8 mouse cellular contexts compared by ENCODE assay signal in the genomic region with DNA sequence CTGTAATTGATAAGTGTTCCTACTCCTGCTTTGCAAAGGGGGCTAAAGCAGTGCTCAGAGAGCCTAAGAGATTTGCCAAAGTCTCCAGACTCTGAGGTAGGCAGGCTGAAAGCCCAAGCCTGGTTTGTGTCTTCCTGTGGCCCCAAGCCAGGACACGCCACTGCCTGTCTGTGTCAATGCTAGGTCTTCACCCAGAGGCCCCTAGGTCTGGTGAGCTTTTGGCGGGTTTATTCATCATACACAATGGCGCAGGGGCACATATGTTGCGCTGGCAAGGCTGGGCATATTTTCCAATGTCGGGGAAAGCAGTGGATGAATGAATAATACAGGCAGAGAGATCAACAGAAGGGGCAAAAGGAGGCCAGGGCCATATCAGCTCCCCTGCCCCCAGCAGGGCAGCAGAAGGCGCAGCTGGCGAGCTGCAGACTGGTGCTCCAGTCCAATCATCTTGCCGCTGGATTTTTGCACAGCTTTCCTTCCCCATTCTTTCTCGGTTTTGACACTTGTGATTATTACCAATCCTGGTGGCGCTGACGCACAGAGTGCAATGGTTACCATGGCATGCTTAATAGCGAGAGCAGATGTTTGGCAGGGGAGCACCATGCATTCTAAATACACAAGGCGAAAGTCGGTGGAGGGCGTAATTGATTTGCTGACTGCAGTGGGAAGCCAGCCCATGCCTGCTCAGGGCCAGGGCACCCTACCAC. TPM values are rescaled to one million over a fixed set of nuclear protein-coding genes. Genes with fewer than 3 reads are reported as not detected.
DNase-seq lines count a peak whose midpoint lies in the region; ATAC-seq and TF ChIP-seq lines count a peak whose summit lies in the region.
"Had no signal": no experiment of that assay in that cellular context is flagged by ENCODE, and none has a peak within 500 bp of the region (broad histone marks: within the 10 kb centered on the region; RNA-seq: fewer than 3 reads in every experiment).

No protein-coding gene starts in this region.

- no peaks in the 10 kb centered on the region for H3K4me1 ChIP-seq in lung, embryonic 15.5 days
- H3K4me1 ChIP-seq in forebrain, postnatal 0 days (ENCODE audit: insufficient read depth), result peaks cover 11% of the 10 kb centered on the region

- H3K27me3 ChIP-seq in lung, embryonic 15.5 days, result no peaks in the 10 kb centered on the region
- no peaks in the 10 kb centered on the region for H3K27me3 ChIP-seq in forebrain, postnatal 0 days (ENCODE audit: insufficient read depth, low read length)

- H3K4me3 ChIP-seq in lung, embryonic 15.5 days, result no peak overlapping the region
- H3K4me3 ChIP-seq in forebrain, postnatal 0 days (ENCODE audit: low read depth, low read length), result no peak overlapping the region

- 0 out of 2 replicates have a peak, but pooled peaks have one; percentile 14 for ATAC-seq in lung, embryonic 15.5 days (ENCODE audit: borderline replicate concordance, extremely low read depth, low FRiP score, low TSS enrichment)
- peak; percentile 75 for ATAC-seq in forebrain, postnatal 0 days

- H3K9ac ChIP-seq in lung, embryonic 15.5 days, result no peak overlapping the region
- no peak overlapping the region for H3K9ac ChIP-seq in forebrain, postnatal 0 days

- H3K9me3 ChIP-seq in lung, embryonic 15.5 days, result no peaks in the 10 kb centered on the region
- no peaks in the 10 kb centered on the region for H3K9me3 ChIP-seq in forebrain, postnatal 0 days (ENCODE audit: low read length)

- no peak overlapping the region for H3K4me2 ChIP-seq in lung, embryonic 15.5 days
- peak overlapping the region; percentile 50 for H3K4me2 ChIP-seq in forebrain, postnatal 0 days (ENCODE audit: low read depth)

- H3K27ac ChIP-seq in lung, embryonic 15.5 days, result no peak overlapping the region
- H3K27ac ChIP-seq in forebrain, postnatal 0 days (ENCODE audit: low read depth, low read length), result peak overlapping the region; percentile 62
- H3K27ac ChIP-seq: macrophage had no signal

- 0 out of 2 replicates have a peak, but pooled peaks have one; percentile 9 for TF ChIP-seq CTCF in forebrain, postnatal 0 days (IDR thresholded peaks at IDR 0.05; ENCODE audit: low read depth)

- 63% methylated on average over 15 of the region's 15 CpGs for WGBS in lung, embryonic 15.5 days
- 25% methylated on average over 15 of the region's 15 CpGs for WGBS in forebrain, postnatal 0 days

- H3K36me3 ChIP-seq in lung, embryonic 15.5 days, result no peaks in the 10 kb centered on the region
- no peaks in the 10 kb centered on the region for H3K36me3 ChIP-seq in forebrain, postnatal 0 days (ENCODE audit: insufficient read depth)

- DNase-seq in lung, postnatal 25 days (ENCODE audit: low spot score), result no peak
- peak; percentile 68 for DNase-seq in forebrain, postnatal 0 days
- DNase-seq in mesoderm, embryonic 11.5 days (ENCODE audit: low read depth, low spot score), result peak; percentile 37
- peak; percentile 2 to 6 for DNase-seq in right cerebral cortex, postnatal 36 days (ENCODE audit: low spot score in 2 of 2)
- DNase-seq in heart, adult 18-20 months, result no peak
- DNase-seq in kidney, adult 18-20 months, result no peak

RNA-seq across cellular contexts. Expression of a gene that starts 33.7 kb away (rescaled TPM):
- not detected in 2 replicates for polyA plus RNA-seq in lung, embryonic 15.5 days (2015; fragmentation: Nextera tagmentation; extraction: Ambion mirVana)
- not detected in 2 replicates for total RNA-seq in forebrain, postnatal 0 days (2014; rRNA removed)
- not detected in 2 replicates for polyA plus RNA-seq in forebrain, postnatal 0 days (2015; fragmentation: Nextera tagmentation; extraction: Ambion mirVana)
- not detected for total RNA-seq in heart, adult 18-20 months (2021)
- polyA plus RNA-seq: macrophage had no signal

Comparison
In these comparisons a context has a peak if more than half of its experiments do, and no peak if none do; other contexts are left out.
1. DNase-seq: peak in forebrain, postnatal 0 days (single experiment), mesoderm, embryonic 11.5 days (single experiment) and right cerebral cortex, postnatal 36 days (2 of 2); none in lung, postnatal 25 days (single experiment), heart, adult 18-20 months (0 of 2) and kidney, adult 18-20 months (single experiment).